Mouse (Mus musculus): ENCODE results near the gene Fancg. TPM values are rescaled to one million over a fixed set of nuclear protein-coding genes. Genes with fewer than 3 reads are reported as not detected.
A peak's percentile ranks its signal among the peaks of the same experiment; 100 is the strongest.

The Fancg gene
- polyA plus RNA-seq, 1 experiment from 2014 or later: 17.4 TPM

- peak overlapping the region; percentile 54 for H3K4me3 ChIP-seq
- no peaks in the 10 kb centered on the region for H3K9me3 ChIP-seq
- H3K36me3 ChIP-seq: no peaks in the 10 kb centered on the region
- peak; percentile 72 for ATAC-seq (ENCODE audit: low FRiP score, low read depth)
- peak overlapping the region; percentile 84 for H3K4me2 ChIP-seq (replicated peaks)
- 15% methylated on average over 7 of the region's 7 CpGs for WGBS
- H3K27me3 ChIP-seq (replicated peaks): no peaks in the 10 kb centered on the region
- peak overlapping the region; percentile 87 for H3K27ac ChIP-seq
- H3K9ac ChIP-seq: peak overlapping the region; percentile 61; the same call in 1 of the 2 replicates
- peaks cover 43% of the 10 kb centered on the region for H3K4me1 ChIP-seq
Measured at GRCm38 (mm10) chr4:43043644-43044357, 33.5 kb upstream of the Fancg start.

DNA sequence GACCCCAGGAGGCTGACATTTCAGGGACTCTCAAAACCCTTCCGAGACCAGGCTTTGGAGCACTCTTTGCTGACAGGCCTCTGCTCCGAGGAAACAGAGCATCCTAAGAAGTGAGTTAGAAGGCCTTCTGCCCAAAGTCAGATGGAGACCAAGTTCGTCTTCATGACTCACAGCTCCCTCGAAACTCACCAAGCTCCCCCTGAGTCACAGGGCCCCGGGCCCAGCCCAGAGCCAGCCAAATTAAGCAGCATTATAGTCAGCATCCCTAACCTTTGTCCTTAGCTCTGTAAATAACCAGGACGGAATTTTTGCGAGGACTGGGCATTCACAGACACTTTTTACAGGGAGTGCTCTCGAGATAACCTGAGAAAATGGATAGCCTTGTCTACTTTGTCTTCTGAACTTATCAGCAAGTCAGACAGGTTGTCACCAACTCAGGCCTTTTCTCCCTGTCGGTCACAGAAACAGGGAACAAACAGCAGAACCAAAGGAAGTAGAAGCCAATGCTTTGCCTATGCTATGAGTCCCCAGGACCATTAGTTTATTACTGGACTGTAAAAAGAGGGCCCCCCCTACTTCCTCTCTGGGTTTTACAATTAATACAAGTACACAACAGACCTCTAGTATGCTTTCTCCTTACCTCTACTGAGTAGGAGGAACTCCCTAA, 30.7 kb upstream of the Fancg start:
- H3K27me3 ChIP-seq (replicated peaks): no peaks in the 10 kb centered on the region
- H3K36me3 ChIP-seq: peaks cover 12% of the 10 kb centered on the region
- H3K9ac ChIP-seq: no peak overlapping the region
- H3K4me3 ChIP-seq: no peak overlapping the region
- H3K27ac ChIP-seq: no peak overlapping the region
- H3K4me2 ChIP-seq (replicated peaks): peak overlapping the region; percentile 88
- ATAC-seq (ENCODE audit: low FRiP score, low read depth): no peak
- H3K4me1 ChIP-seq: peaks cover 56% of the 10 kb centered on the region
- no peaks in the 10 kb centered on the region for H3K9me3 ChIP-seq
- 67% methylated on average over 9 of the region's 9 CpGs for WGBS

DNA sequence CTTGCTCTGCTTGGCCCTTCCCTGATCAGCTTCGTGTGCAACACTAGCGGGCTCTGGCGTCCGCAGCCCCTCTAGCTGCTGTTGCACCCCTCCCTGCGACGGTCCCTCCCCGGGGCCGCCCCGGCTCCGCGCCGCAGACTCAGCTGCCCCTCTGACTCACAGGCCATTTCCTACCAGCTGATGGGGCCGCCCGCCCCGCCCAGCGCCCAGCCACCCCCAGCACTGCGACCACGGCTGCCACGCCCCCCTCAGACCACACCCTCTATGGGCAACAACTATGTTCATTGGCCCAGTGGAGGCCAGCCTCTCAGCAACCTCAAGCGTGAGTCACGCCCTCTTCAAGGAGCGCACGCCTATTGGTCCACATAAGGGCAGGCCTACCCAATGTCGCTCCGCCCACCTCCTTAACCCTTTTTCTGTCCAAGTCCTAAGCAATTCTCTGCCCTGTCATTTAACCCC, 29.8 kb upstream of the Fancg start:
- H3K4me1 ChIP-seq: peaks cover 52% of the 10 kb centered on the region
- WGBS: under 1% methylated on average over 25 of the region's 25 CpGs
- peak; percentile 94 for ATAC-seq (ENCODE audit: low FRiP score, low read depth)
- H3K27ac ChIP-seq: peak overlapping the region; percentile 37; the same call in 1 of the 2 replicates
- H3K27me3 ChIP-seq (replicated peaks): no peaks in the 10 kb centered on the region
- H3K4me3 ChIP-seq: peak overlapping the region; percentile 76
- peak overlapping the region; percentile 87 for H3K9ac ChIP-seq
- H3K36me3 ChIP-seq: peaks cover 20% of the 10 kb centered on the region
- H3K4me2 ChIP-seq (replicated peaks): peak overlapping the region; percentile 88
- no peaks in the 10 kb centered on the region for H3K9me3 ChIP-seq

DNA sequence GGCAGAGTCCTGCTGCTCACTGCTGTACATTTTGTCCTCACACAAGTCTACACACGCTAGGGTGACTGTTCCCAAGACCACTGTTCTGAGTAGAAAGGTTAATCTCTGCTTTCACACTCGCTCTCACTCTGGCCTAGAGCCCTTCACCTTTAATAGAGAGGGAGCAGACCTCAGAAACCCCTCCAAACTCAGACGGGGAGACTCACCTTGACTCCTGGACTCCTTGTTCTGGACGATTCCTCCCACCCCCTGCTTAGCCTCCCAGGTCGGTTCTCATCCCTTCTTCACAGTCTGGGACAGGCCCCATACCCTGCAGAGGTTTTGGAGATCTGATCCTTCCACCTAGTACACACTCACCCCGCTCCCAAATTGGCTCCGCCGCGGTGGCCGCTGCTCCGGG, 29.3 kb upstream of the Fancg start:
- Histone ChIP-seq H3K27ac (peak overlapping the region; percentile 37; the same call in 1 of the 2 replicates), H3K9ac (peak overlapping the region; percentile 87), H3K4me2 (replicated peaks) (peak overlapping the region; percentile 88), H3K4me1 (peaks cover 47% of the 10 kb centered on the region), H3K36me3 (peaks cover 26% of the 10 kb centered on the region), H3K4me3 (peak overlapping the region; percentile 76), H3K9me3 (no peaks in the 10 kb centered on the region), H3K27me3 (replicated peaks) (no peaks in the 10 kb centered on the region)
- WGBS: 4% methylated on average over 11 of the region's 11 CpGs
- peak; percentile 26; the same call in 1 of the 2 replicates for ATAC-seq (ENCODE audit: low FRiP score, low read depth)

GRCm38 (mm10) chr4:43038567-43039495, 28.5 kb upstream of the Fancg start:
- H3K4me3 ChIP-seq: peak overlapping the region; percentile 76
- peak overlapping the region; percentile 87 for H3K9ac ChIP-seq
- no peaks in the 10 kb centered on the region for H3K9me3 ChIP-seq
- H3K4me1 ChIP-seq: peaks cover 39% of the 10 kb centered on the region
- no peaks in the 10 kb centered on the region for H3K27me3 ChIP-seq (replicated peaks)
- 60% methylated on average over 15 of the region's 15 CpGs for WGBS
- peak overlapping the region; percentile 88 for H3K4me2 ChIP-seq (replicated peaks)
- no peak for ATAC-seq (ENCODE audit: low FRiP score, low read depth)
- no peak overlapping the region for H3K27ac ChIP-seq
- peaks cover 34% of the 10 kb centered on the region for H3K36me3 ChIP-seq

DNA sequence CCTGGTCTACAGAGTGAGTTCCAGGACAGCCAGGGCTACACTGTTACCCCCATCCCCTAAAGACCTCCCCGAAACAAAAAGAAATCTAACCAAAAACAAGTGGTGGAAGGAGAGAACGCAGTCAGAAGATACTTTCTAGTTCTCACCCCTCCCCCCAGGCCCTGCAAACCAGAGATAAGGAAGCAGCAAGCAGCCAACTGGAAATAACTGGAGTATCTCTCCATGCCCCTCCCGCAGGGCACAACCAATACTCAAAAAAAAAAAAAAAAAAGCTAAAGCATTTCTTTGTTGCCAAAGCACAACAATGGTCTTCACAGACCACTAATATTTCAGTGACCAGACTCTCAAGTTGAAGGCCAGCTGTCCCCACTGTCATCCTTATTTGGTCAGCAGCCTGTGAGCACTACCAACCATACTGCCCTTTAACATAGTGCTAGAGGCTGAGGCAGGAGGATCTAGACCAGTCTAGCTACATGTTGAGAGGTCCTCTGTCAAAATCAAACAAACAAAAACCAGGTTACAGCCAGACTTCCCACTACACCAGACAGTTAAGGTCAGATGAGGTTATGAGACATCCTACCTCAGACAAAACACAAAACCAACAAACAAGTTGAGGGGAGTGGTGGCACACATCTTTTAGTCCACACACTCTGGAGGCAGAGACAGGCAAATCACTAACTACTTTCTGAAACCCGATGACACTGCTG, 27.7 kb upstream of the Fancg start:
- Histone ChIP-seq H3K9me3 (no peaks in the 10 kb centered on the region), H3K36me3 (peaks cover 42% of the 10 kb centered on the region), H3K27me3 (replicated peaks) (no peaks in the 10 kb centered on the region), H3K4me3 (no peak overlapping the region), H3K4me2 (replicated peaks) (peak overlapping the region; percentile 88), H3K9ac (no peak overlapping the region), H3K27ac (no peak overlapping the region), H3K4me1 (peaks cover 31% of the 10 kb centered on the region)
- no peak for ATAC-seq (ENCODE audit: low FRiP score, low read depth)
- 82% methylated on average over 4 of the region's 4 CpGs for WGBS

- Histone ChIP-seq H3K9me3 (no peaks in the 10 kb centered on the region), H3K4me1 (peaks cover 44% of the 10 kb centered on the region), H3K9ac (no peak overlapping the region), H3K4me2 (replicated peaks) (peak overlapping the region; percentile 2; the same call in 1 of the 2 replicates), H3K27me3 (replicated peaks) (no peaks in the 10 kb centered on the region), H3K36me3 (peaks cover 47% of the 10 kb centered on the region), H3K27ac (no peak overlapping the region), H3K4me3 (no peak overlapping the region)
- WGBS: 91% methylated on average over 10 of the region's 10 CpGs
- ATAC-seq (ENCODE audit: low FRiP score, low read depth): no peak
Measured at GRCm38 (mm10) chr4:43036356-43036755, 26.1 kb upstream of the Fancg start.

DNA sequence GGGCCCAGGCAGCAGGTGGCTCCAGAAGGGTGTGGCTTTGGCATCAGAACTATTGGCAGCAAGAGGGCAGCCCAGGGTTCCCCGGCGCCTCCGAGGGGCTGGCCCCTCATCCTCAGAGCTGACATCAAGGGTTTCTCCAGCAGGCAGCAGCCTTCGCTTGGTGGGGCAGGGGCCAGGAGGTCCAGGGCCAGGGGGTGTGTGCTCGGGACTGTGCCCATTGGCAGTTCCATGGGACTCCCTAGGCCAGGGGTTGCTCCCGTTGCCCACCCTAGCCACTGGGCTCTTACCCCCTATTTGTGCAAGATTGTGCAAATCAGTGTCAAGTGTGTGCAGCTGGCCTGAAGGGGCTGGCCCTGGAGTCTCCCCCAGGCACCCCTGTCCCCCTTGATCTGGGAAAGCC, 25.5 kb upstream of the Fancg start:
- Histone ChIP-seq H3K27me3 (replicated peaks) (no peaks in the 10 kb centered on the region), H3K9me3 (no peaks in the 10 kb centered on the region), H3K4me3 (no peak overlapping the region), H3K36me3 (peaks cover 47% of the 10 kb centered on the region), H3K9ac (no peak overlapping the region), H3K4me1 (peaks cover 42% of the 10 kb centered on the region), H3K4me2 (replicated peaks) (no peak overlapping the region), H3K27ac (no peak overlapping the region)
- 83% methylated on average over 6 of the region's 6 CpGs for WGBS
- ATAC-seq (ENCODE audit: low FRiP score, low read depth): no peak

GRCm38 (mm10) chr4:43033481-43033880, 23.2 kb upstream of the Fancg start:
- no peak overlapping the region for H3K9ac ChIP-seq
- H3K36me3 ChIP-seq: peaks cover 60% of the 10 kb centered on the region

GRCm38 (mm10) chr4:43032501-43032900, 22.2 kb upstream of the Fancg start:
- H3K4me2 ChIP-seq (replicated peaks): peak overlapping the region; percentile 86; the same call in 1 of the 2 replicates
- no peak for ATAC-seq (ENCODE audit: low FRiP score, low read depth)
- WGBS: 100% methylated on average over 1 of the region's 1 CpGs
- peaks cover 27% of the 10 kb centered on the region for H3K4me1 ChIP-seq
- H3K9ac ChIP-seq: no peak overlapping the region
- H3K27me3 ChIP-seq (replicated peaks): no peaks in the 10 kb centered on the region
- no peak overlapping the region for H3K4me3 ChIP-seq
- H3K27ac ChIP-seq: no peak overlapping the region
- H3K9me3 ChIP-seq: no peaks in the 10 kb centered on the region
- peaks cover 70% of the 10 kb centered on the region for H3K36me3 ChIP-seq

More at GRCm38 (mm10) chr4:43033481-43033880, 23.2 kb upstream of the Fancg start:
- peaks cover 34% of the 10 kb centered on the region for H3K4me1 ChIP-seq
- H3K27me3 ChIP-seq (replicated peaks): no peaks in the 10 kb centered on the region
- no peak overlapping the region for H3K27ac ChIP-seq
- no peak for ATAC-seq (ENCODE audit: low FRiP score, low read depth)
- no peak overlapping the region for H3K4me2 ChIP-seq (replicated peaks)
- H3K9me3 ChIP-seq: no peaks in the 10 kb centered on the region
- 87% methylated on average over 14 of the region's 14 CpGs for WGBS
- H3K4me3 ChIP-seq: no peak overlapping the region

DNA sequence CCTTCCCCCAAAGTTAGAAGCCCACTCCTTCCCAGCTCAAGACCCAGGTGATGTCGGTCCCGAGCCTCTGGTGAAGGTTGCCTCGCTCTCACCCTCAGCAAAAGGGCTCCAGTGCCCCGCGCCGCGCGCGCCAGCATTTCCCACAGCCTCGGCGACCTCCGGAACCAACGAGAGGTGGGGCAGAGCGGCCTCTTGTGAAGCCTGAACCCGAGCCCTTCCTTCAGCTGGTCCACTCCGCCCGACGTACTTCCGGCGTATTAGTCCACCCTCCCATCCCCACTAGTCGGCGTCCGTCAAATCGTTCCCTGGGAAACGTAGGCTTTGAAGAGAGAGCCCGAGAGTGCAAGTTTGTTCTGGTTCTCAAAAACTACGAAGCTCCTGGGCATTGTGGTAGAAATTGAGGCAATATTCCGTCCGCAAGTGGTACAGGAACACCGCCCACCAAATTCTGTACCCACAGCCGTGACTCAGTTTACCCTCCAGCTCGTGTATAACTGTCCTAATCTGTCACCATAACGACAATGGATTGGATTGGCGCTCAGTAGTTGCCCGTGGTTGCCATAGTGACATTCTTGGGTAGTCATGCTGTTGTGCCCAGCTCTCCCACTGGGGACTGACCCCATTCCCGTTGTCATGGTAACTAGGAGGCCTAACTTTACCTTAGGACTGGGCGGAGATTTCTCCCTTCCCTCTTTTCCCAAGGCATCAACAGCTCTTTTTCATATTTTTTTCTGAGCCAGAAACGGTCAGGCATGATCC, 21.1 kb upstream of the Fancg start, which contains the start of gene Stoml2:
Gene Stoml2, minus strand, starts transcription at position 474 of the 759 bp plus-strand sequence.
- Histone ChIP-seq H3K9me3 (no peaks in the 10 kb centered on the region), H3K4me1 (peaks cover 24% of the 10 kb centered on the region), H3K36me3 (peaks cover 71% of the 10 kb centered on the region), H3K27me3 (replicated peaks) (no peaks in the 10 kb centered on the region), H3K4me2 (replicated peaks) (peak within 1 kb of the TSS; percentile 86), H3K4me3 (peak within 1 kb of the TSS; percentile 74), H3K27ac (peak within 1 kb of the TSS; percentile 82), H3K9ac (peak within 1 kb of the TSS; percentile 86)
- peak; percentile 97 for ATAC-seq (ENCODE audit: low FRiP score, low read depth)
- WGBS: under 1% methylated on average over 38 of the region's 38 CpGs
